15 mouse cellular contexts compared by ENCODE assay signal in the genomic region with DNA sequence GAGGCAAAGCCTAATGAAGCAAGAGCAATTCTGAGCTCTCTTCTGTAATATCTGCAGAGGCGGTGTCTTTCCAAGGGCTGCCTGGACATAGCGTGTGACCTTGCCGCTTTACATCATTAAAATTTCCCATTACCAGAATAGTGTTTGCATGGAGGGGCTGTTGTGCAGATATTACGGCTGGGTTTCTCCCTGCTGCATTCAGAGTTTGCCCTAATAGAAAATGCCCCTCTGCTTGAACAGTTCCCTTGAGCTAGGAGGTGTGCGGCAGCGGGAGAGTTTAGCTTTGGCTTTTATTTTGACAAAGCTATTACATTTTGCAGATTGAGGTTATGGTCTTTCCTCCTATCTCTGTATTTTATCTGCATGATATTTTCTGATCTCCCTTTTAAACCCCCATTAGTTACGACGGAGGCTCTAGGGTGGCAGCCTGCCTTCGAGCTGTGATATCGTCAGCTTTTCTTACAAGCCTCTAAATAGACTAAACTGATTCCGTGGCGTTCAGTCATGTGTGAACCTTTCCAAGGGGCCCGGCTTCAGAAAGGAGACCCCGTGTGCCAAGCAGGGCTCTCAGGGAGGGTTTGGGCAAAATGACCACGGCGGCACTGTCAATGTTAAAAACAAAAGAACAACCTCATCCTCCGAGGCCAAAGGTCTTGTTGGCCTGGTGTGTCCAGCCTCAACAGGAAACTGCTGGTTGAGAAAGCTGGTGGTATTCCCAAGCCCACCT.
DNase-seq lines count a peak whose midpoint lies in the region; ATAC-seq lines count a peak whose summit lies in the region.
"Had no signal": no experiment of that assay in that cellular context is flagged by ENCODE, and none has a peak within 500 bp of the region (broad histone marks: within the 10 kb centered on the region; RNA-seq: fewer than 3 reads in every experiment).

No protein-coding gene starts in this region.

- no peaks in the 10 kb centered on the region for H3K36me3 ChIP-seq in kidney, embryonic 14.5 days (ENCODE audit: control insufficient read depth, insufficient read depth, low read length)
- no peaks in the 10 kb centered on the region for H3K36me3 ChIP-seq in forebrain, embryonic 13.5 days (ENCODE audit: poor library complexity, severe bottlenecking)
- H3K36me3 ChIP-seq in limb, embryonic 10.5 days, result no peaks in the 10 kb centered on the region
- H3K36me3 ChIP-seq in neural tube, embryonic 12.5 days, result no peaks in the 10 kb centered on the region
- H3K36me3 ChIP-seq: heart, embryonic 12.5 days; liver, embryonic 12.5 days had no signal

- 34% methylated on average over 17 of the region's 17 CpGs for WGBS in kidney, embryonic 14.5 days
- WGBS in forebrain, embryonic 13.5 days, result 7% methylated on average over 17 of the region's 17 CpGs
- 71% methylated on average over 17 of the region's 17 CpGs for WGBS in limb, embryonic 10.5 days
- 25% methylated on average over 17 of the region's 17 CpGs for WGBS in neural tube, embryonic 12.5 days

- H3K27ac ChIP-seq in kidney, embryonic 14.5 days (ENCODE audit: low read depth, low read length), result no peak overlapping the region
- peak overlapping the region; percentile 67 for H3K27ac ChIP-seq in forebrain, embryonic 13.5 days
- peak overlapping the region; percentile 69; the same call in 1 of the 2 replicates for H3K27ac ChIP-seq in limb, embryonic 10.5 days
- peak overlapping the region; percentile 48 for H3K27ac ChIP-seq in neural tube, embryonic 12.5 days
- H3K27ac ChIP-seq: gastrocnemius, adult 2 months; liver, embryonic 12.5 days; macrophage had no signal

- no peak for ATAC-seq in kidney, embryonic 14.5 days (ENCODE audit: low FRiP score, low TSS enrichment)
- ATAC-seq in forebrain, embryonic 13.5 days, result peak; percentile 48; the same call in 1 of the 2 replicates
- ATAC-seq in neural tube, embryonic 12.5 days (ENCODE audit: low FRiP score, low read depth), result peak; percentile 51; the same call in 1 of the 2 replicates
- ATAC-seq in megakaryocyte, adult 5-6 weeks (ENCODE audit: poor library complexity, severe bottlenecking), result no peak
- ATAC-seq: liver, embryonic 12.5 days had no signal

- H3K4me2 ChIP-seq in kidney, embryonic 14.5 days (replicated peaks; ENCODE audit: low read depth, low read length), result peak overlapping the region; percentile 12; the same call in 1 of the 2 replicates
- H3K4me2 ChIP-seq in forebrain, embryonic 13.5 days, result peak overlapping the region; percentile 50
- H3K4me2 ChIP-seq in neural tube, embryonic 12.5 days (replicated peaks), result peak overlapping the region; percentile 42
- H3K4me2 ChIP-seq: heart, embryonic 12.5 days; liver, embryonic 12.5 days had no signal

- H3K4me3 ChIP-seq in kidney, embryonic 14.5 days (ENCODE audit: low read length), result no peak overlapping the region
- peak overlapping the region; percentile 18 for H3K4me3 ChIP-seq in forebrain, embryonic 13.5 days
- H3K4me3 ChIP-seq in limb, embryonic 10.5 days, result no peak overlapping the region
- H3K4me3 ChIP-seq in neural tube, embryonic 12.5 days, result no peak overlapping the region
- H3K4me3 ChIP-seq: gastrocnemius, adult 2 months; heart, embryonic 12.5 days; liver, embryonic 12.5 days had no signal

- no peaks in the 10 kb centered on the region for H3K27me3 ChIP-seq in kidney, embryonic 14.5 days (ENCODE audit: control insufficient read depth, insufficient read depth, low read length)
- H3K27me3 ChIP-seq in forebrain, embryonic 13.5 days, result 0 out of 2 replicates have a peak, but pooled peaks cover 6% of the 10 kb centered on the region
- peaks cover 46% of the 10 kb centered on the region for H3K27me3 ChIP-seq in limb, embryonic 10.5 days (ENCODE audit: low read depth, poor library complexity, severe bottlenecking)
- no peaks in the 10 kb centered on the region for H3K27me3 ChIP-seq in neural tube, embryonic 12.5 days (replicated peaks)
- H3K27me3 ChIP-seq: heart, embryonic 12.5 days; liver, embryonic 12.5 days had no signal

- DNase-seq in kidney, postnatal 4 days, result no peak
- no peak for DNase-seq in limb, embryonic 10.5 days (ENCODE audit: low spot score)
- DNase-seq in adrenal gland, postnatal 10 days, result no peak
- no peak for DNase-seq in c-Kit-positive CD71-positive TER-119-positive erythroid progenitor cells, embryonic 14.5 days (ENCODE audit: low spot score)
- DNase-seq: adrenal gland, postnatal 36 days; cerebellum, adult 2 months; gastrocnemius, adult 2 months; layer of hippocampus, adult 9-11 months had no signal

- no peak overlapping the region for H3K9ac ChIP-seq in kidney, embryonic 14.5 days (ENCODE audit: low read depth, low read length)
- H3K9ac ChIP-seq in forebrain, embryonic 13.5 days, result peak overlapping the region; percentile 38
- peak overlapping the region; percentile 9; the same call in 1 of the 2 replicates for H3K9ac ChIP-seq in neural tube, embryonic 12.5 days
- H3K9ac ChIP-seq: heart, embryonic 12.5 days; liver, embryonic 12.5 days had no signal

- 0 out of 2 replicates have a peak, but pooled peaks cover 3% of the 10 kb centered on the region for H3K9me3 ChIP-seq in kidney, embryonic 14.5 days (ENCODE audit: control insufficient read depth, low read length)
- H3K9me3 ChIP-seq in forebrain, embryonic 13.5 days (replicated peaks), result no peaks in the 10 kb centered on the region; the same call in 1 of the 2 replicates
- H3K9me3 ChIP-seq in limb, embryonic 10.5 days (replicated peaks), result no peaks in the 10 kb centered on the region
- no peaks in the 10 kb centered on the region for H3K9me3 ChIP-seq in neural tube, embryonic 12.5 days
- H3K9me3 ChIP-seq: liver, embryonic 12.5 days had no signal

- peaks cover 12% of the 10 kb centered on the region for H3K4me1 ChIP-seq in kidney, embryonic 14.5 days (ENCODE audit: control insufficient read depth, insufficient read depth, low read length)
- H3K4me1 ChIP-seq in forebrain, embryonic 13.5 days, result peaks cover 35% of the 10 kb centered on the region
- peaks cover 47% of the 10 kb centered on the region for H3K4me1 ChIP-seq in limb, embryonic 10.5 days
- H3K4me1 ChIP-seq in neural tube, embryonic 12.5 days, result peaks cover 34% of the 10 kb centered on the region
- H3K4me1 ChIP-seq: liver, embryonic 12.5 days had no signal

Comparison
In these comparisons a context has a peak if more than half of its experiments do, and no peak if none do; other contexts are left out.
1. ATAC-seq: peak in forebrain, embryonic 13.5 days (single experiment) and neural tube, embryonic 12.5 days (single experiment); none in kidney, embryonic 14.5 days (single experiment) and megakaryocyte, adult 5-6 weeks (single experiment).
2. Peak in every context shown above with its lines, with median percentiles within 50 percentile points of each other: H3K4me2 ChIP-seq.